Mouse (Mus musculus) liver, embryonic 14.5 days (tissue): Measurements from ENCODE around the gene Serinc5. TPM values are rescaled to one million over a fixed set of nuclear protein-coding genes. Genes with fewer than 3 reads are reported as not detected.

Experiments
- ATAC-seq: fragments of 200-750 bp; cut with Nextera tagmentation; 2 replicates; pipeline ENCODE4 v1.8.0; 2017; ENCODE audit warnings: moderate number of reproducible peaks, mild to moderate bottlenecking, moderate library complexity; ENCODE audit not compliant: insufficient read depth
- DNase-seq, 3 experiments: peaks; one replicate each; pipeline ENCODE4 v3.0.0-alpha.2; 2012 to 2013; ENCODE audit warnings: low read depth in 3 of 3, low spot score in 3 of 3
- H3K27ac ChIP-seq: fragments of 300-500 bp; sonication (generic); 2 replicates; pipeline ENCODE4 v1.5.1; 2014; ENCODE audit warnings: moderate library complexity, mild to moderate bottlenecking, control low read depth, inconsistent platforms
- H3K27me3 ChIP-seq: fragments of 300-500 bp; sonication (generic); 2 replicates; pipeline ENCODE4 v1.6.1; 2014; ENCODE audit warnings: mild to moderate bottlenecking, low read length, moderate library complexity; ENCODE audit not compliant: control insufficient read depth, insufficient read depth
- H3K36me3 ChIP-seq: fragments of 300-500 bp; sonication (generic); replicated peaks from 2 replicates; pipeline ENCODE4 v1.6.1; 2014; ENCODE audit warnings: low read depth; ENCODE audit not compliant: control insufficient read depth, insufficient read depth
- H3K4me1 ChIP-seq, 2 experiments: fragments of 200-500 bp in 1 of 2; fragments of 300-500 bp in 1 of 2; sonication (generic) in 1 of 2; replicated peaks; 2 replicates each; pipeline ENCODE4 v1.6.1; 2012 to 2014; ENCODE audit warnings: antibody characterized with exemption in 1 of 2, inconsistent platforms in 1 of 2, low read length in 1 of 2; ENCODE audit not compliant: control insufficient read depth in 2 of 2, insufficient read depth in 2 of 2
- H3K4me2 ChIP-seq: fragments of 300-500 bp; sonication (generic); 2 replicates; pipeline ENCODE4 v1.6.1; 2014; ENCODE audit warnings: low read depth, mild to moderate bottlenecking, control low read depth, moderate library complexity
- H3K4me3 ChIP-seq, 2 experiments: fragments of 200-500 bp in 1 of 2; fragments of 300-500 bp in 1 of 2; sonication (generic) in 1 of 2; 2 replicates each; pipeline ENCODE4 v1.5.1; 2012 to 2014; ENCODE audit warnings: low read depth in 2 of 2, low read length in 2 of 2, mild to moderate bottlenecking in 2 of 2, control low read depth in 1 of 2, inconsistent platforms in 1 of 2, moderate library complexity in 1 of 2; ENCODE audit not compliant: insufficient read depth in 1 of 2
- H3K9ac ChIP-seq: fragments of 300-500 bp; sonication (generic); replicated peaks from 2 replicates; pipeline ENCODE4 v1.6.1; 2014; ENCODE audit warnings: mild to moderate bottlenecking, control low read depth, moderate library complexity
- H3K9me3 ChIP-seq: fragments of 300-500 bp; sonication (generic); 2 replicates; pipeline ENCODE4 v1.6.1; 2016; ENCODE audit warnings: low read length, mixed read lengths; ENCODE audit not compliant: control insufficient read depth
- CTCF ChIP-seq: IDR thresholded peaks from 2 replicates; pipeline ENCODE4 v1.5.1; 2016; ENCODE audit warnings: antibody characterized with exemption, low read depth, control low read depth
- EP300 ChIP-seq: IDR thresholded peaks from 2 replicates; pipeline ENCODE4 v1.6.1; 2016; ENCODE audit warnings: antibody characterized with exemption, low read depth
- WGBS: fragments of 180-500 bp; shearing (Covaris S2); extraction: QIAGEN DNeasy Blood & Tissue Kit; methylation state at CpG from one replicate; pipeline ENCODE4 v1.1.7; 2014; ENCODE audit not compliant: insufficient replicate concordance; 5-methylcytosine and 5-hydroxymethylcytosine counted together
- polyA plus RNA-seq, 2 experiments: library from polyadenylated mRNA; depleted of rRNA in 1 of 2; stranded (reverse) in 1 of 2; unstranded in 1 of 2; fragments of >200 nt; fragmentation: Nextera tagmentation in 1 of 2; extraction: Ambion mirVana in 1 of 2; gene quantifications; 2 replicates each; pipeline versions ENCODE4 v1.2.1 to v1.2.3; 2012 to 2014

Gene Serinc5
- polyA plus RNA-seq, 2 experiments, result 14.2 to 17.9 TPM

DNA sequence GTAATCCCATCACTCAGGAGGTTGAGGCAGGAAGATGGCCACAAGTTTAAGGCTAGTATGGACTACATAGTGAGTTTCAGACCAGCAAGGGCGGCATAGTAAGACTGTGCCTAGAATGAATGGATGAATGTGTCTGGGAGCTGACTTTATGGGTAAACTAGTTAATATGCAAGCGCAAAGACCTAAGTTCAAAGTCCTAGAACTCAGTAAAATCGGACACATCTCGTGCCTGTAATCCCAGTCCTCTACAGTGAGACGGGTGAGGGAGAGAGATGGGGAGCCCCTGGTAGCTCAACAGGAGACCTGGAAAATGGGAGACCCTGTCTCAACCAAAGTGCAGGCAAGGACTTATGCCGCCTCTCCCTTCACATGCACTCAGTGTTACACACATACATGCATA, 88.5 kb downstream of the Serinc5 start:
- H3K9ac ChIP-seq, result no peak overlapping the region
- H3K4me1 ChIP-seq, result peaks cover 0 to 3% of the 10 kb centered on the region in 2 experiments; a peak in 1 of 4 replicates
- DNase-seq (no peak), ATAC-seq (no peak)
- H3K27ac ChIP-seq, result no peak overlapping the region
- no peak for TF ChIP-seq EP300
- TF ChIP-seq CTCF, result no peak
- no peak overlapping the region for H3K4me3 ChIP-seq
- no peaks in the 10 kb centered on the region for H3K27me3 ChIP-seq
- peaks cover 30% of the 10 kb centered on the region for H3K36me3 ChIP-seq
- no peak overlapping the region for H3K4me2 ChIP-seq
- 86% methylated on average over 6 of the region's 6 CpGs for WGBS
- no peaks in the 10 kb centered on the region for H3K9me3 ChIP-seq

DNA sequence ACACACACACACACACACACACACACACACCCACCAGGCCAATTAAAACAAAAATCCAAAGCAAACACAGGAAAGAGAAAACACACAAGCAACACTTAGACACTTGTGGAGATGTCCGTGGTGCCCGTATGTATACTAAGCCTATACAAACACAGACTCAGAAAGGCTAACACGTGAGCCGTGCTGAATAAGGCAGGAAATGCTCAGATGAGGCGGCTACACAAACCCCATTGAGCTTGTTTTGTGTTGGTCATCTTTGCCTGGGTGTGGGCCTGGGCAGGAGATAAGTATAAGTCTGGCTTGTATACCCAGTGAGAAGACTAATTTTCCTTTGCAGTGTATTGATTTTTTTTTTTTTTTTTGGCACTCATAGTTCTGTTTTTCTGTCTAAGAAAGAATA, 91.1 kb downstream of the Serinc5 start:
- peaks cover 42% of the 10 kb centered on the region for H3K36me3 ChIP-seq
- 74% methylated on average over 5 of the region's 5 CpGs for WGBS
- TF ChIP-seq EP300, result no peak
- no peak for TF ChIP-seq CTCF

DNA sequence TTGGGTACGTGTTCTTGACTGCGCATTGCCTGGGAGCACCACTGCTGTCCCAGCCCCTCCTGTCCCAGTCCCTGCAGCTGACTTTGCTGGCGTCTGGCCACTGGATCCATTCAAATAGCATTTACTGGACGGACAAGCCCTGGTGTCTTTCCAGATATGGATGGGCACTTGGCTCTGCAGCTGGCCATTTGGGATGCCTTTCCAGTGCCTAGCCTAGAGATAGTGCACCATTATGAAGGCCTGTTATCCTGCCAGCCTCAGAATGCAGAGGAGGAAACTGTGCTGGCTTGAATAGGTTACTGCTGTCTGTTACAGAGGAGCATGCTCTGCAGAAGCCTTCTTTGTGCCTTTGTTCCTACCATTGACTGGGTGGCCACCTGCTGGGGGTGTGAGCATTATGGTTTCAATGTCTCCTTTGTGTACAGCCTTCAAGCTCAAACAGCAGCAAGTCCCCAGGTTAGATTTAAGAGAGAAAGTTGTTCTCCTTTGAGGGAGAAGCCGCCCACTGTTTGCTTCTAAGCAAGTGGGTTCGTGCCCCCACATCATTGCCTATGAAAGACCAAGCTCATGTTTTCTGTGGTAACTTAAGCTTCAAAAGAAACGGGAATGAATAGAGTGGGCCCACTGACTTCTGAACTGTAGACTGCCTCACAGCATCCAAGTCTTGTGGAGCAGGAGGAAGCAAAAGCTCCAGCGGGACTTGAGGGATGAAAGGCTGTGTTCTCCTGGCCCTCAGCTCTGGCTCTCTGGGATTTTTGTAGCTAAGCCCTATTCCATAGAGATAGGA, 92.5 kb downstream of the Serinc5 start:
- no peak overlapping the region for H3K9ac ChIP-seq
- no peaks in the 10 kb centered on the region for H3K9me3 ChIP-seq
- peaks cover 50% of the 10 kb centered on the region for H3K36me3 ChIP-seq
- H3K4me1 ChIP-seq, result peaks cover 0 to 10% of the 10 kb centered on the region in 2 experiments; a peak in 2 of 4 replicates
- TF ChIP-seq CTCF (no peak), EP300 (no peak)
- ATAC-seq, result no peak
- H3K4me2 ChIP-seq, result no peak overlapping the region
- no peak for DNase-seq
- 79% methylated on average over 8 of the region's 8 CpGs for WGBS
- no peak overlapping the region for H3K27ac ChIP-seq
- H3K4me3 ChIP-seq, result no peak overlapping the region
- no peaks in the 10 kb centered on the region for H3K27me3 ChIP-seq

More for the DNA sequence above, 91.1 kb downstream of the Serinc5 start:
- ATAC-seq (no peak), DNase-seq (no peak)
- no peaks in the 10 kb centered on the region for H3K27me3 ChIP-seq
- no peak overlapping the region for H3K27ac ChIP-seq
- no peak overlapping the region for H3K4me3 ChIP-seq
- no peak overlapping the region for H3K4me2 ChIP-seq
- H3K9me3 ChIP-seq, result no peaks in the 10 kb centered on the region
- H3K4me1 ChIP-seq, result peaks cover 0 to 10% of the 10 kb centered on the region in 2 experiments; a peak in 2 of 4 replicates
- H3K9ac ChIP-seq, result no peak overlapping the region

DNA sequence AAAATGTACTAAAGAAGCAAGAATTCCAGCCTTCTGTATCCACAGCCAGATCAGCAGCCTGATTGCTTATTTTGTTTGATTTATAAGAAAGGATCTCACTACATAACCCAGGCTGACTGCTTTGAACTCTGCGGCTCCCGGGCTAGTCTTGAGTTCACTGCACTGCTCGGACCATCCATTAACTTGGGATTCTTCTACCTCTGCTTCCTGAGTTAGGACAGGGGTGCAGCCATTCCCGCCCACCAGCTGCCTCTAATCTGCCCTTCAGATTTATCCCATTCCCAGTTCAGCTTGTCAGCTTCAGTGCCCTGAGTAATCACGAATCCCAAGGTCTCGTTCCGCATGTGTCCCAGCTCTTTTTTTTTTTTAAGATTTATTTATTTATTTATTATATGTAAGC, 93.3 kb downstream of the Serinc5 start:
- TF ChIP-seq EP300 (no peak), CTCF (no peak)
- 93% methylated on average over 7 of the region's 7 CpGs for WGBS
- no peak overlapping the region for H3K4me3 ChIP-seq
- no peaks in the 10 kb centered on the region for H3K27me3 ChIP-seq
- H3K4me1 ChIP-seq, result peaks cover 0 to 10% of the 10 kb centered on the region in 2 experiments; a peak in 2 of 4 replicates
- ATAC-seq (no peak), DNase-seq (no peak)
- H3K9me3 ChIP-seq, result no peaks in the 10 kb centered on the region
- no peak overlapping the region for H3K27ac ChIP-seq
- peaks cover 56% of the 10 kb centered on the region for H3K36me3 ChIP-seq
- H3K9ac ChIP-seq, result no peak overlapping the region
- H3K4me2 ChIP-seq, result no peak overlapping the region

DNA sequence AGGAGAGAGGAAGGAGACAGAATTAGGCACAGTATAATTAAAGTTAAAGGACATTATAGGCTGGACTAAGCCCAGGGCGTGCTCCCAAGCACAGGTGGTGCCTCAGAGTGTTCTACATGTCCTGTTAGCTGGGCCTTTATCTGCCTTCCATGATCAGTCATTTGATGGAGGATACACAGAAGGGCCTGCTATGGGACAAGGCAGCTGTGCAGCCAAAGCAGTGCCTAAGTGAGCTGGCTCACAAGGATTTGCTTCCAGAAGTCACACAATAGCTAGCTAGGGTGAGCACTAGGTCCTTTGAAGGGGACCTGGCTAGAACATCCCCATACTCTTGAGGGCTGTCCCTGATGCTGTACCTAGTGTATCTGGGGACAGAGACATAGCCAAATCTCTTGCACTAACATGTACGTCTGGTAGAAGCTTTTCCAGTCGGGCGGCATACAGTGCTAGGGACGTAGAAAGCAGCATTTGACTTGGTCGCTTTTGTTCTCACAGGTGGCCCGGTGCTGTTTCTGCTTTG, 94.2 kb downstream of the Serinc5 start:
- Histone ChIP-seq H3K27ac (no peak overlapping the region), H3K27me3 (no peaks in the 10 kb centered on the region), H3K9ac (no peak overlapping the region), H3K4me2 (no peak overlapping the region), H3K36me3 (peaks cover 60% of the 10 kb centered on the region), H3K4me1 (peaks cover 0 to 10% of the 10 kb centered on the region in 2 experiments; a peak in 2 of 4 replicates), H3K4me3 (no peak overlapping the region), H3K9me3 (no peaks in the 10 kb centered on the region)
- no peak for ATAC-seq
- TF ChIP-seq CTCF, result no peak
- no peak for DNase-seq
- WGBS, result 88% methylated on average over 7 of the region's 7 CpGs
